Mouse (Mus musculus) liver, adult 2 months (tissue): ENCODE data around the gene Pabpn1l.

Source experiments
- CTCF ChIP-seq: fragments of 200-500 bp; IDR thresholded peaks from 2 replicates; pipeline ENCODE4 v1.5.1; 2011; ENCODE audit warnings: low read depth, low read length, control low read depth
- POLR2A ChIP-seq: fragments of 200-500 bp; IDR thresholded peaks from 2 replicates; pipeline ENCODE4 v1.6.1; 2011; ENCODE audit warnings: low read length, control low read depth; ENCODE audit not compliant: insufficient read depth; ENCODE audit errors: extremely low read depth

GRCm38 (mm10) chr8:122596031-122596430 lies 26.5 kb downstream of the Pabpn1l start:
- TF ChIP-seq CTCF, result no peak
- TF ChIP-seq POLR2A, result no peak
